Mouse (Mus musculus): ENCODE data around the gene Thrap3.

Gene Thrap3

DNA sequence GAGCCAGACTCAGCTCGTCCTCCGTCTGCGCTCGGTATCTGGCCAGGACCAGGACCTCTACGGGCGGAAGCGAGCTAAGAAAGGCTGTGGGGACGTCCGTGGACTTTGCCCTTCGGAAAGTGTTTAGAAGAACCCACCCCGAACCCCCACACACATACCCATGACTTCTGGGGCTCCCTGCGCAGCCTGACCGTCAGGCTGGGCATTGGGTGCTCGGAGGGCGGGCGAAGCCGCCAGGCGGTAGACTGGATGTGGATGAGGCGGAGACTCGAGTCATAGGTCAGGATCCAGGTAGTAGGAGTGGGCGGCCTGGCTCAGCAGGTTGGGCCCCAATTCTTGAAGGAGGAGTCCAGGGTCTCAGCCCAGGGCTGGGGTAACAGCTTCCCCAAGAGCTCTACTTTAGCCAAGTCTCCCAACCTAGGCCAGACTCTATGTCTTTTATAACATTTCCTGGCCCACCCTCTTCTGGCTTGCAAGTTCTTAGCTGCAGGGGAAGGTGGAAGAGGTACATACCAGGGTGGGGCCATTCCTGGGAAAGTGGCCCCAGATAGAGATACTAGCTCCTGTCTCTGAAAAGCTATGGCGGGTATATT lies 39.4 kb downstream of the Thrap3 start, which contains the start of gene Sh3d21:
Gene Sh3d21 (minus strand): TSS at position 425 of the 593 bp plus-strand sequence.
- DNase-seq, result peak; percentile 66

DNA sequence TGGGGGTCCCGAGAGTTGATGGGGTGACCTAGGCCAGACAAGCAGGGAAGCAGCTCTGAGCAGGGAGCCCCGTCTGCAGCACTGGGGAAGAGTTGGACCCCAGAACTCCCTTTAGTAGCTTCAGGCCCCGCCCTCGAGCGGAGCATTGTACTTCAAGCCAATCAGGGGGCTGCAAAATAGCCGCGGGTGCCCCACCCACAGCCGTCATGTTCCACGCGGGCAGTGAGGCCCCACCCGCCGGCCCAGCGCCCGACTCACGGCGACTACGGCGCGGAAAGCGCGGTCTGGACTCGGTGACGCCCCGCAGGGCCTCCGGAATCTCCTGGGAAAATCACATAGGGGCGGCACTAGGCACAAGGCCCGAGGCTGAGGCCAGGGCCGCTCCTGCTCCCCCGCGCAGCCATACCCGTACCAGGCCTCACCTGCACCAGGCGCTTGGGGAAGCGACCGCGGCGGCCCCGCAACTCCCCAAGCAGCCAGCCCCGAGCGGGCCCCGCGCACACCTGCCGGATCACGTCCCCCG lies 40.0 kb downstream of the Thrap3 start:
- DNase-seq, result peak; percentile 94

DNA sequence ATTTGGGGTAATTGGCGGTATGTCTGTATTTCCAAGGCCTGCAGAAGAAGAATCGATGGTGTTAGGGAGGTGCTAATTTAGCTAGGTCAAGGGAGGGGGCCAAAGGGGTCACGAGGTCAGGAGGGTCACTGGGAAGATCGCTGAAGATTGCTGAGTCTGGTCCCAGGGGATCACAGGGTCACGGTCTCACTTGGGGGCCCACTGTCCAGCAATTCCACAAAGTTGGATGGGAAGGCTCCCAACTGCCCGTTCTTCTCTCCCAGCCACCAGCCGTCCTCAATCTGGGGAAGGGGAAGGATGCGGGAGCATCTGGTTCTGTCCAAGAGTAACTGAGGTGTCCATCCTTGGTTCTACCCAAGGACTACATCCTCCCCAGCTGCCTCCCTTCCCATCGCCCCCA lies 40.6 kb downstream of the Thrap3 start:
- DNase-seq, result no peak

DNA sequence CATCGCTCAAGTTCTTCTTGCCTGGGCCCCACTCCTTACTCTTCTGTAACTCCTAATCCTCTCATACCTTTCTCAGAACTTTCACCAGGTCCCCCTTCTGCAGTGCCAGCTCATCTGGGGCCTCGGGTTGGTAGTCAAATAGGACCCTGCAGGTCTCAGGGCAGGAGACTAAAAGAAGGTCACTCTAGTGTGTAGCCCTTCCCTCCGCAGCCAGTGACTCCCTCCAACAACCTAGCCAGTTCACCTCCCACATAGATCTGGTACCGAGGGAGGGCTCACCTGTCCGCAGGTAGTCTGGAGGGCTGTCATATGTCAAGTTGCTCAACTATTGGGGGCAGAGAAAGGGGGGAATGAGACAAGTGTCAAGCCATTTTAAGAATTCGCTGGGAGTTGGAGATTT lies 41.1 kb downstream of the Thrap3 start:
- no peak for DNase-seq

DNA sequence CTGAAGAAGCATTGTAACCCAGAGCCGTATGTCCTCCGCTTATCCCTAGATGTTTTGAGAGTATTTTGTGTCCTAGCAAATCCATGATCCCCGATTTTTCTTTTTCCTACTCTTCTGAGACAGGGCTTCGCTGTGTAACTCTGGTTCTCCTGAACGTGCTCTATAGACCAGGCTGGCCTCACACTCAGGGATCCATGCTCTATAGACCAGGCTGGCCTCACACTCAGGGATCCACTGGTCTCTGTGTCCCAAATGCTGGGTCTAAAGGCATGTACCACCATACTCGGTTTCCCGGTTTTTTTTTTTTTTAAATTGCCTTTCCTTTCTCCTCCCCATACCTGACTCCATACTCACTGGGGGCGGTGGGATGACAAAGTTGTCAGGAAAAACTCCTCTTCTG lies 41.6 kb downstream of the Thrap3 start:
- no peak for DNase-seq

DNA sequence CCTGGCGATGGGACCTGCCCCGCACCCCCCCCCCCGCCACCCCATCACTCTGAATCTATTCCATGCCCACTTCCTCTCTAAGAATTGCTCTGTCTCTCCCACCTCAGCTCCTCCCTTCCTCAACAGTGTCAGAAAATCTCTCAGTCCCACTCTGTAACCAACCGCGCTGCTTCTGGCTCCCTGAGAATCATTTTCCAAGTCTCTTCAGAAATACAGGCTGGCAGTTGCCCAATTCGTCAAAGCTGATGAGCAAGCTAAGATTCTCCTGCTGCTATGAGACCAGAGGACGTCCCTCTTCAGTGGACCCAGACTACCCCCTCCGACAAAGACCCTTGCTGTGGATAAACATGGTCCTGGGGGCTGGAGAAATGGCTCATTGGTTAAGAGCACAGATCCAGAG lies 43.1 kb downstream of the Thrap3 start:
- no peak for DNase-seq

DNA sequence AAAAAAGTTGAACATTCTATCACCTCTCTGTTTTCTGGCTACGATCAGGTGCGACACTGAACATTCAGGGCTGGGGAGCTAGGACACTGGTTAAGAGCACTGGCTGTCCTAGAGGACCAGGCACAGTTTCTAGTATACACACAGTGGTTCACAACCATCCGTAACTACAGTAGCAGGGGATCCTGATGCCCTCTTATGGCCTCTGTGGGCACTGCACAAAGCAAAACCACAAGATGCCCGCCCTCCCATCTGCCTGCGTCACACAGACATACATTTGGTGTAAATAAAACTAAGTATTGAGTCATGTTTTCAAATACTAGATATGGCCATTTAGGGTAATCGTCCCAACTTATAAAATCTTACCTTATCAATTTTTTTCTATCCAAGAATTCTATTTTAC lies 45.0 kb downstream of the Thrap3 start:
- DNase-seq, result no peak

DNA sequence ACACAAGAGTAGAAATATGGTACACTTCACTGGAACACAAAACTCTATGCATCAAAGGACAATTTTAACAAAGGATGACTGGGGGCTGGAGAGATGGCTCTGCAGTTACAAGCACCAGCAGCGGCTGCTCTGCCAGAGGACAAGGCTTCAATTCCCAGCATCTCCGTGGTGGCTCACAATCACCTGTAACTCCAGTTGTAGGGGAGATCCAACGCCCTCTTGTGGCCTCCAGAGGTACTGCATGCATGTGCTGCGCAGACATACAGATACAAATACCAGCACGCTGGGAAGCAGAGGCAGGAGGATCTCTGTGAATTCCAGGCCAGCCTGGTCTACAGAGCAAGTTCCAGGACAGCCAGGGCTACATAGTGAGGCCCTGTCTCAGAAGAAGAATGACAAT lies 45.9 kb downstream of the Thrap3 start:
- DNase-seq, result no peak

DNA sequence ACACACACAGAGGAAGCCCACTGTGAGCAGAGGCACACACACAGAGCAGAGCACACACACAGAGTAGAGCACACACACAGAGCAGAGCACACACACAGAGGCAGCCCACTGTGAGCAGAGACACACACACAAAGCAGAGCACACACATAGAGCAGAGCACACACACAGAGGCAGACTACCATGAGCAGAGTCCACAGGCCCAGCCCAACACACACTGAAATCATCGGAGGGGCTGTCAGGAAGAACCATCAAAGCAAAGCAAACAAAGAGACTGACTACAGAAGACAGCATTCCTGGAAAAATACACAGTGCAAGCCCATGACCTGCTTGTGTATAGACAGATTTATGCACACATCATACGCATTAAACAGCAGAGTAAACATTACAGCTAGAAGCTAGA lies 46.7 kb downstream of the Thrap3 start:
- no peak for DNase-seq

DNA sequence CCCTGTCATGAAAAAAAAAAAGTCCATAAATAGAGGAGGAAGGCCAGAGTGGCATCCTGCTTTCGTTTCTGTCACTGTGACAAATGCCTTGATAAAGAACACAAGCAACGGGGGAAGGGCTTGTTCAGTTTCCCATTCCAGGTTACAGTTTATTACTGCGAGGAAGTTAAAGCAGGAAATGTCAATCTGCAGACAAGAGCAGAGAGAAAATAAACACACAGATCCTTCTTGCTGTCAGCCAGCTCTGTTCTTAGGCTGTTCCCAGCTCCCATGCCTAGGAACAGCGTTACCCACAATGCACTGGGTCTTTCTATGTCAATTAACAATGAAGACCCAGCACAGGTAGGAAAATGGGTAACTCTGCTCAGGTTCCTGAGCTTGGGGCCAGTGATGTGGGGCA lies 47.4 kb downstream of the Thrap3 start:
- peak; percentile 74 for DNase-seq

DNA sequence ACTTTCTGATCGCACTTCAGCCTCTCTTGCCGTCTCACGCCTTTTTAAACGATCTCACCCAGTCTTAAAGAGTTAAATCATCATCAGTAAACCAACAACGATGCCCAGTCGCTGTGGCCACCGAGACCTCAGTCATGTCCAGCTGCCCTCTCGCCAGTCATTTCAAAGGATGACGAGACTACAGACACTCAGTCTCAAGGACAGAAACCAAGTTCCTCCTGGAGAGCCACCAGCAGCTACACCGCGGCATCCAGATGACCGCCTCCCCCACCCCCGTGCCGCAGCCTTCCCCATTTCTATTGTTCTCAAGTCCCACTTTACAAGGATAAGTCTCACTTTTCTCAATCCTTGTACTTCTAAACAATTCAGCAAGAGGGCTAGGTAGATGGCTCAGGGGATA lies 49.7 kb downstream of the Thrap3 start:
- no peak for DNase-seq

DNA sequence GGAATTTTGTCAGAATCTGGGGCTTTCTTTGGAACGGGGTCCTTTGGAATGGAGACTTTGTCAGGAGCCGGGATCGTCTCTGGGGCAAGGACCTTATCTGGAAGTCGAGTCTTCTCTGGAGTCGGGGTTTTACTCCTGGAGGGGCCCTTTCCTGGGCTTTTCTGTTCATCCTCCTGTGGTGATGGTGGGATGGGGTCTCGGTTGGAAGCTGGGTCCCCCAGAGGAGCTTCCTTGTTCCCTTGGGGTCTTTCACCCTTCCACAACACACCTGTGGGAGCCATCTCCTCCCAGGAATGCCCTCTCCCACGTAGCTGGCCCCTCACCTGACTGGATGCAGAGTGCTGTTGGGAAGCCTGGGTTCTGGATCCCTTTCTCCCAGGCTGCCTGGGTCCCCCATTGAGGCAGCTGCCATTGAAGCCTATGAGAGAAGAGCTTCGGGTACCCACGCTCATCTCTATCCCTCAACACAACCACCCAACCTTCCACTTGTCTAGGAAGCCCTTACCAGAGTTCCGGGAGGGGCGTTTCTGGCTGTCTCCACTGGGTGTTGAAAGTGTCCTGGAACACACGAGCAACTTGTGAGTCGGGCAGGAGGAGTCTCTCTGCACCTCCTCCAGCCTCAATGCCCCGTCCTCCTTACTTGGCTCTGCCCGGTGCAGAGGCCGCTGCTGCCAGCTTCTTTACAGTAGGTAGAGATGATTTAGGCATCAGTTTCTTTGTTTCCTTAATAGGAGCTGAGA lies 50.7 kb downstream of the Thrap3 start:
- no peak for DNase-seq

DNA sequence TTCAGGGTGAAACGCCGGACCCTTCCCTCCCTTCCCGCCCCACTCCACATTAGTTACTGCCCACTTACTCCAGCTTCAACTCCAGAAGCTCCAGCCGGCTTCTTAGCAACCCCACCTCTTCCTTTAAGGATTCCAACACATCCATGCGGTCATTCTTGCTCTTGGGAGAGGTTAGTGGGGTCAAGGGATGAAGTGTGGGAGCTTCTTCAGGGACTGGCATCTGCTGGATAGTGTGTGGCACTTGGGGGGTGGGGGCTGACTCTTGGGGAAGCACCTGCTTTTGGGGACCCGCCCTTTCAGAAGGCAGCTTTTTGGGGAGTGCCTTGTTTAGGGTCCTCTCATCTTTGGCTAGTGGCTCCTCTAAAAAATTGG lies 51.6 kb downstream of the Thrap3 start:
- DNase-seq, result no peak

DNA sequence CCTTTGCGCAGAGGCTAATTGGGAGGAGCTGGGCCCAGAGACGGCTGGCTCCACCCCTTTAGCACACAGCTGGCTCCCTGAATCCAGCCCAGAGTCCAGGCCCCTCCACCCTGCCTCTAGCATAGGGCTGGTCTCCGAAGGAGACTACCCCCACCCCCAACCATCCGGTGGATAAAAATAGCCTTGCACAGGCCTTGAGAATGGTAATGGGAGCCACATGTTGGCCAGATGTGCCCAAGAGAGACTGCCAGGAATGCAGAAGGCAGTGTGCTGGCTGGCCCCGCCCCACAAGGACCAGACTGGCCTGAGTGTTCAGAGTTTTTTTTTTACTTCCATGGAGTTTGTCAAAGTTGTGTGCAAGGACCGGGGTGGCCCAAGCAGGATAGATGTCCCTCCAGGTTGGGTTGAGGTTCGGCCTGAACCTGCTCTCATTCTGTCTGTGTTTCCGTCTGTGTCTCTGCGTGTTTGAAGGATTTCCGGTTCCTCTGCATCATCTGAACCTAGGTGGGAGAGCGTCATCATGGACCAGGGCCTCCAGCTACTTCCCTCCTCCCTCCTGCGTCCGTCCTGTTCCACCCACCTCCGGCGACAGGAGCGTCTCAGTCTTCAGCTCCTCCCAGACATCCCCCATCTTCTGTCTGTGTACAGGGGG lies 52.1 kb downstream of the Thrap3 start:
- peak; percentile 86 for DNase-seq

DNA sequence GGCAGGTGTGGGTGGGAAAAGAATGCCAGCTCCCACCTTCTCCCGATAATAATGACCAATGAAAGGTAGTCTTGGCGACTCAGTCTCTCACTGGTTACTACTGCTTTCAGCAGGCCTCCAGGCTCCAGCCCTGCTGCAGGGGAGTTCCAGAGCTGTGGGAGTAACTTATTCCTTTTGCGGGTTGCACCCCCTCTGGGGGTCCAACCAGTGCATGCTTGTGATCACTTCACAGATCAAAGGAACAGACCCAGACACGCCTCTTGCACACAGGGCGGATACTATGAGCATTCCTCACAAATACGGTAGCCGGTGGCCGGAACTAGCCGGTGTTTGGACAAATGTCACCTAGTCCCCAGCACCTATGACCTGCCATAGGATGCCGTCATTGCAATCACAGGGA lies 52.8 kb downstream of the Thrap3 start:
- DNase-seq, result no peak

DNA sequence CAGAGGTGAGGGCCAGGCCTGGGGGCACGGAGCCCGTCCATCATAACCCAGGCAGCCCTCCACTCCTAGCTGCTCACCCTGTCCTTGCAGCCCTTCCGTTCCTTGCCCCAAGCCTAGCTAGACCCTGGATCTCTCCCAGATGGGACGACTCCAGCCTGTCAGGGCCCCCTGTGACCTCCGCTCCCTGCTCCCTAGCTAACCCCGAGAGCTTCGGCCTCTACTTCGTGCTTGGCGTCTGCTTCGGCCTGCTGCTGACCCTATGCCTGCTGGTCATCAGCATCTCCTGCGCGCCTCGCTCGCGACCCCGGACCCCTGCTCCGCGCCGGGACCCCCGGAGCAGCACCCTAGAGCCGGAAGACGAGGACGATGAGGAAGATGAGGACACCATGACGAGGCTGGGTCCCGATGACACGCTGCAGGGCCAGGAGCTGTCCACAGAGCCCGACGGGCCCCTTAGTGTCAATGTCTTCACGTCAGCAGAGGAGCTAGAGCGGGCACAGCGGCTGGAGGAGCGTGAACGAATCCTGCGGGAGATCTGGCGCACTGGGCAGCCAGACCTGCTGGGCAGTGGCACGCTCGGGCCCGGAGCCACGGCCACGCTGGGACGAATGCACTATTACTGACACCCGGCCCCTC lies 53.4 kb downstream of the Thrap3 start:
- DNase-seq, result peak; percentile 50

DNA sequence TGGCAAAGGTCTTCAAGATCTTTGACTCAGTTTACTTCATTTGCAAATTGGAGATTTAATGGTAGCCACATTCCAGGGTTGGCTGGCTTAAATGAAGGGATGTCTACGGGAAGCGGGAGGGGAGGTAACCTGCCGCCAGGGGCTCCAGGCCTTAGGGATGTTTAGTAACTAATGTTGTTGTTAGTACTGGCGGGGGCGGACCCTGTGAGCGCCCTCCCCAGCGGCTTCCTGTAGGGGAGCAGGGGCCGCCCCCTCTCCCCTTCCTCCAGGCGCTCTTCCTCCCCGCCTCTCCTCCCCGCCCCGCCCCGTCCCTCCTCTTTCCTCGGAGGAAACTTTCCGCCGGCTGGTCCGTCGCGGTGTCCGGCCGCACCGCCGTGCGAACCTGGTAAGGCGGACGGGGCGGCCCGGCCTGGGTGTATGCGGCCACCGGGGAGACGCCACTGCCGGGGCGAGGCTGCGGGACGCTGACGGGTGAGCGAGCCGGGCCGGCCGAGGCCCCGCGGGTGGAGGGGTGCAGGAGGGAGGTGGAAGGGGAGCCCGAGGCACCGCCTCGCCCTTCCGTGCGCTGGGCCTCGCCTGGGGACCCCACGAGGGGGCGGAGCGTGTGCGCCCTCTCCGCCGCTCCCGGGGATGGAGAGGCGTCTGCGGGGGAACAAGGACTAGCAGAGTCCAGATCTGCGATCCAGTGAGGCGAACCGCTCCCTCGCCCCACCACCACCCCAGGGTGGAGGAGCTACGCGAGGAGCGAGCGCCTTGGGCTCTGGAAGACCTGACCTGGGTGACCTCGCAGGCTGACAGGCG lies 54.2 kb downstream of the Thrap3 start:
- peak; percentile 79 for DNase-seq

DNA sequence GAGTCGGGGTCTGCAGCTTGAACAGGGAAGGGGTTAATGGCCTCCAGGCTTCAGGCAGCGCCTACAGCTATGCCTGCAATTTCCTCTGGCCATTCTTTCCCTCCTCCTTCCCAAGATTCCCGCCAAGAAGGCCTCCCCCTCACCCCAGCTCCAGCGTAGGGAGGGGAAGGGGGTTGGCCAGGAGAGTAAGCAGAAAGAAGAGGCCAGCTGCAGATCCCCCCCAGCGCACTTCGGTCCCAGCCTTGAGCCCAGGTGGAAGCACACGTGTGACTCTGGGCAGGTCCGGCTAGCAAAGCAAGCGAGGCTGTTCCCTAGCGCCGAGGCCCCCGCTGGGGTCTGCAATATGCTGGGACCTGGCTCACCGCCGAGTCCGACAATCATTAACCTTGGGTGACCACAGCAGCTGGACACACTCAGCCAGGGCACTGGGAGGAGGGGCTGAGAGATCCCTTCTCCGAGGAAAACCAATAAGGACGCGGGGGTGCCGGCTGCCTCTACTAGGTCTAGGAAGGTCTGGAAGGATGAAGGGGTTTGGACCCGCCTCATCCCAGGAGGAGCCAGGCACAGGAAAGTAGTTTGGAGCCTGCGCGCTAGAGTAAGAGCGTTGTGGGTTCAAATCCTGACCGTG lies 54.9 kb downstream of the Thrap3 start, which contains the start of gene Eva1b:
Gene Eva1b (plus strand): TSS at position 212 of the 628 bp plus-strand sequence.
- peak; percentile 91 for DNase-seq

DNA sequence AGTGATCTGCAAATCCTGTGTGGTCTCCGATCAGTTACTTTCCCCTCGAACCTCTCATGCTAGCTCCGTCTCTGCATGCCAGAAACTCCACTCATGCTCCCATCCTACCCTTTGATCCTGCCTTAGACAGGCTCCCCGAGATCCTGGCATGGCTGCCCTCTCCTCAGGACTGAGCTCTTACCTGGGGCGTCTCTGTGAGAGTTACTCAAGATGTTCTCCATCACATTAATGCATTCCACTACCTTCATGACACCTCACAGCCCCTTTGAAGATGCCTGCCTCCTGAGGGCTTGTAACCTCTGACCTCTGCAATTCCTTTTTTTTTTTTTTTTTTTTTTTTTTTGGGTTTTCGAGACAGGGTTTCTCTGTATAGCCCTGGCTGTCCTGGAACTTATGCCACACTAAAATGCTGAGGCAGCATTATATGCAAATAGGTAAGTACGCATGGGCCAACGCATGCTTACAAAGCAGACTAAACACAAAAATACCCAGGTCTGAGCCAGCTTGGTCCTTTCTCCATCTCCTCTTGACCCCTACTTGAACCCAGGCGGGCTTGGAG lies 55.5 kb downstream of the Thrap3 start:
- DNase-seq, result no peak

DNA sequence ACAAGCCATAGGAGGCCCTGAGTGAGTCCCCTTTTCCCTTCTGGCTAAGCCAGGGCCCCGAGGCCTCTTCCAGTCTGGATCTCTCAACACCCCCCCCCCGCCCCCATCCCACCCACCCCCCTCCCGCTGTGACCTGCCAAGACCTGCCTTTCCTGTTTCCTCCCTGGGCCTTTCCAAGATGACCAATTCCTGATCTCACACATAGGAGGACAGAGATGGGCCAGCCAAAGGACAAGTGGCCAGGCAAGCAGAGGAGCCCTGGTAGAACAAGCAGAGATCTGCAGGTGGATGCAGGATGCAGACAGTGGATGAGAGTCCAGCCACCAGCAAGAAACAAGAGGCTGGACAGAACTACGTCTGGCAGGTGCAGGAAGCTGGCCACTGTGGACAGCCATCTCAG lies 57.2 kb downstream of the Thrap3 start:
- DNase-seq, result peak; percentile 63

DNA sequence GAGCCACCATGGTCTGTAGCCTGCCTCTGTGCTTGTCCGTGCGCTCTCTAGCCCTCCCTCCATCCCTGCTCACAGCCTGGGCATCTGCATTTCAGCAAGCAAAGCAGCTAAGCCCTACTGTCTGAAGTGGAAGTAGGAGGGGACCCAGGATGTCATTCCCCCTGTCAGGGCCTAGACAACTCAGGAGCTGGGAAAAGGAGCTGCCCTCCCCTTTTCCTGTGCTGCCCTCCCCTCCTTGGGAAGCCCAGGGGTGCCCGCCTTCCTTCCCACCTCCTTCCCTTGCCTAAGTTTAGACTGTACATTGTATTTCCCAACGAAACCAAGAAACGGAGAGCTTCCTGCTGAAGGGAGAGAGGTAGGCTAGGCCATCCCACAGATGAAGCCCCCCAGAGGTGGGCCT lies 61.5 kb downstream of the Thrap3 start:
- DNase-seq, result peak; percentile 53

DNA sequence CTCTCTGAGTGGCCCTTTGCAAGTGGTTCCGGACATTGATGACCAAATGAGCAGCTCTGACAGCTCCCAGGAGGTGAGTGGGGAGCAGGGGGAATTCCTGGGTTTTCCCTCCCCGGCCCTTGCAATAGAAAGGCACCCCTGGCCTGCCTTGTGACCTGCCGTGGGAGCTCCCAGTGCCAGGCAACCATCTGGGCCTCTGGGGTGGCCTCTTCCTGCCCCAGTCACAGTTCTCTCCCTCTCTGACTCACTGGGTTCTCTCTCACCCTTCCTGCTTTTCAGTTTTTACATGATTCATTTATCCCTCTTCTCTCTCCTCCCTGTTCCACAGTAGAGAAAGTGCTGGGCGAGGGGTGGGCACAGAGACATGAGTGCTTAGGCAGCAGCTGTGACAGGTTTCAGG lies 64.8 kb downstream of the Thrap3 start:
- DNase-seq, result no peak

Data from kidney, adult 9 months (tissue).